Mouse (Mus musculus) intestine, embryonic 14.5 days (tissue): ENCODE data around the gene Gss. TPM values are rescaled to one million over a fixed set of nuclear protein-coding genes. Genes with fewer than 3 reads are reported as not detected.

Source experiments
- ATAC-seq: fragments of 200-750 bp; cut with Nextera tagmentation; replicated peaks from 2 replicates; pipeline ENCODE4 v1.8.0; 2017; ENCODE audit warnings: low read depth, moderate number of reproducible peaks, moderate TSS enrichment, moderate library complexity; ENCODE audit not compliant: low FRiP score, low TSS enrichment
- DNase-seq: peaks from one replicate; pipeline ENCODE4 v3.0.0-alpha.2; 2018; ENCODE audit warnings: low spot score
- H3K27ac ChIP-seq: fragments of 300-500 bp; sonication (generic); 2 replicates; pipeline ENCODE4 v1.5.1; 2014; ENCODE audit warnings: low read depth, mild to moderate bottlenecking, control low read depth
- H3K27me3 ChIP-seq: fragments of 300-500 bp; sonication (generic); replicated peaks from 2 replicates; pipeline ENCODE4 v1.6.1; 2014; ENCODE audit warnings: low read length, control low read depth; ENCODE audit not compliant: control insufficient read depth, insufficient read depth
- H3K36me3 ChIP-seq: fragments of 300-500 bp; sonication (generic); 2 replicates; pipeline ENCODE4 v1.6.1; 2014; ENCODE audit warnings: low read length, control low read depth; ENCODE audit not compliant: control insufficient read depth, insufficient read depth
- H3K4me1 ChIP-seq: fragments of 300-500 bp; sonication (generic); replicated peaks from 2 replicates; pipeline ENCODE4 v1.6.1; 2014; ENCODE audit warnings: low read length, control low read depth, mixed read lengths; ENCODE audit not compliant: control insufficient read depth, insufficient read depth
- H3K4me2 ChIP-seq: fragments of 300-500 bp; sonication (generic); 2 replicates; pipeline ENCODE4 v1.6.1; 2014; ENCODE audit warnings: low read length
- H3K4me3 ChIP-seq: fragments of 300-500 bp; sonication (generic); 2 replicates; pipeline ENCODE4 v1.5.1; 2014; ENCODE audit warnings: low read depth, low read length, control low read depth, mixed read lengths
- H3K9ac ChIP-seq: fragments of 300-500 bp; sonication (generic); 2 replicates; pipeline ENCODE4 v1.6.1; 2014; ENCODE audit warnings: mild to moderate bottlenecking, low read length
- H3K9me3 ChIP-seq: fragments of 300-500 bp; sonication (generic); 2 replicates; pipeline ENCODE4 v1.6.1; 2016; ENCODE audit warnings: low read length, control low read depth; ENCODE audit not compliant: control insufficient read depth
- WGBS: fragments of 180-500 bp; shearing (Covaris S2); extraction: QIAGEN DNeasy Blood & Tissue Kit; methylation state at CpG from one replicate; pipeline ENCODE4 v1.1.7; 2014; 5-methylcytosine and 5-hydroxymethylcytosine counted together
- polyA plus RNA-seq: library from polyadenylated mRNA; unstranded; fragments of >200 nt; fragmentation: Nextera tagmentation; extraction: Ambion mirVana; gene quantifications from 2 replicates; pipeline ENCODE4 v1.2.1, GENCODE M21; 2014

Gene Gss
- polyA plus RNA-seq, 1 experiment from 2014 or later: 49.6 TPM

GRCm38 (mm10) chr2:155633121-155633520 is 40.5 kb upstream of the Gss start:
- WGBS: 56% methylated on average over 19 of the region's 19 CpGs
- ATAC-seq: no peak
- H3K4me2 ChIP-seq: no peak overlapping the region
- no peak overlapping the region for H3K27ac ChIP-seq
- peaks cover 39% of the 10 kb centered on the region for H3K27me3 ChIP-seq
- no peak for DNase-seq
- H3K4me1 ChIP-seq: peaks cover 5% of the 10 kb centered on the region
- no peaks in the 10 kb centered on the region for H3K9me3 ChIP-seq
- no peak overlapping the region for H3K9ac ChIP-seq
- H3K4me3 ChIP-seq: no peak overlapping the region
- peaks cover 57% of the 10 kb centered on the region for H3K36me3 ChIP-seq

- DNase-seq (no peak), ATAC-seq (no peak)
- no peak overlapping the region for H3K4me2 ChIP-seq
- H3K9me3 ChIP-seq: no peaks in the 10 kb centered on the region
- H3K4me1 ChIP-seq: peaks cover 5% of the 10 kb centered on the region
- H3K27ac ChIP-seq: no peak overlapping the region
- H3K9ac ChIP-seq: no peak overlapping the region
- H3K4me3 ChIP-seq: no peak overlapping the region
- peaks cover 47% of the 10 kb centered on the region for H3K27me3 ChIP-seq
- peaks cover 50% of the 10 kb centered on the region for H3K36me3 ChIP-seq
- WGBS: 70% methylated on average over 30 of the region's 30 CpGs
These were observed 39.7 kb upstream of the Gss start for GRCm38 (mm10) chr2:155632138-155632936.

- Histone ChIP-seq H3K27me3 (peaks cover 48% of the 10 kb centered on the region), H3K27ac (no peak overlapping the region), H3K4me3 (no peak overlapping the region), H3K9me3 (no peaks in the 10 kb centered on the region), H3K4me2 (no peak overlapping the region), H3K36me3 (peaks cover 34% of the 10 kb centered on the region), H3K4me1 (peaks cover 5% of the 10 kb centered on the region), H3K9ac (no peak overlapping the region)
- WGBS: 40% methylated on average over 43 of the region's 43 CpGs
- ATAC-seq: no peak
- DNase-seq: peak; percentile 60
These were observed 38.2 kb upstream of the Gss start for GRCm38 (mm10) chr2:155630590-155631416.

- Histone ChIP-seq H3K27me3 (peaks cover 48% of the 10 kb centered on the region), H3K9me3 (no peaks in the 10 kb centered on the region), H3K36me3 (peaks cover 28% of the 10 kb centered on the region), H3K4me3 (no peak overlapping the region), H3K9ac (no peak overlapping the region), H3K4me2 (no peak overlapping the region), H3K4me1 (peaks cover 5% of the 10 kb centered on the region), H3K27ac (no peak overlapping the region)
- DNase-seq: peak; percentile 61
- 49% methylated on average over 20 of the region's 20 CpGs for WGBS
- no peak for ATAC-seq
These were observed 37.5 kb upstream of the Gss start for GRCm38 (mm10) chr2:155630153-155630552.

- DNase-seq (peak; percentile 79), ATAC-seq (peak; percentile 57)
- Histone ChIP-seq H3K27me3 (peaks cover 48% of the 10 kb centered on the region), H3K4me3 (peak overlapping the region; percentile 29), H3K4me1 (peaks cover 5% of the 10 kb centered on the region), H3K4me2 (peak overlapping the region; percentile 66), H3K9ac (peak overlapping the region; percentile 41), H3K36me3 (peaks cover 19% of the 10 kb centered on the region), H3K9me3 (no peaks in the 10 kb centered on the region), H3K27ac (no peak overlapping the region)
- WGBS: 5% methylated on average over 33 of the region's 35 CpGs
These were observed 36.6 kb upstream of the Gss start for GRCm38 (mm10) chr2:155629231-155629661.

- Histone ChIP-seq H3K4me3 (no peak overlapping the region), H3K4me2 (no peak overlapping the region), H3K4me1 (peaks cover 5% of the 10 kb centered on the region), H3K27me3 (peaks cover 48% of the 10 kb centered on the region), H3K36me3 (peaks cover 11% of the 10 kb centered on the region), H3K9me3 (no peaks in the 10 kb centered on the region), H3K9ac (no peak overlapping the region), H3K27ac (no peak overlapping the region)
- WGBS: 85% methylated on average over 13 of the region's 13 CpGs
- DNase-seq: no peak
- ATAC-seq: no peak
These were observed 35.9 kb upstream of the Gss start for GRCm38 (mm10) chr2:155628519-155628918.

- Histone ChIP-seq H3K4me2 (no peak overlapping the region), H3K27me3 (peaks cover 46% of the 10 kb centered on the region), H3K4me1 (peaks cover 5% of the 10 kb centered on the region), H3K36me3 (peaks cover 7% of the 10 kb centered on the region; the same call in 1 of the 2 replicates), H3K9ac (no peak overlapping the region), H3K27ac (no peak overlapping the region), H3K4me3 (no peak overlapping the region), H3K9me3 (no peaks in the 10 kb centered on the region)
- WGBS: 93% methylated on average over 9 of the region's 9 CpGs
- DNase-seq (no peak), ATAC-seq (no peak)
These were observed 35.5 kb upstream of the Gss start for GRCm38 (mm10) chr2:155628112-155628511.

GRCm38 (mm10) chr2:155627030-155627738 is 34.6 kb upstream of the Gss start:
- H3K9ac ChIP-seq: no peak overlapping the region
- H3K36me3 ChIP-seq: 0 out of 2 replicates have a peak, but pooled peaks cover 1% of the 10 kb centered on the region
- no peaks in the 10 kb centered on the region for H3K9me3 ChIP-seq
- H3K4me1 ChIP-seq: peaks cover 5% of the 10 kb centered on the region
- no peak overlapping the region for H3K4me3 ChIP-seq
- no peak overlapping the region for H3K27ac ChIP-seq
- ATAC-seq (no peak), DNase-seq (peak; percentile 87)
- WGBS: 57% methylated on average over 21 of the region's 21 CpGs
- H3K27me3 ChIP-seq: peaks cover 38% of the 10 kb centered on the region
- no peak overlapping the region for H3K4me2 ChIP-seq
